Mouse (Mus musculus): ENCODE results near the gene Plekhg1.

Gene Plekhg1

DNA sequence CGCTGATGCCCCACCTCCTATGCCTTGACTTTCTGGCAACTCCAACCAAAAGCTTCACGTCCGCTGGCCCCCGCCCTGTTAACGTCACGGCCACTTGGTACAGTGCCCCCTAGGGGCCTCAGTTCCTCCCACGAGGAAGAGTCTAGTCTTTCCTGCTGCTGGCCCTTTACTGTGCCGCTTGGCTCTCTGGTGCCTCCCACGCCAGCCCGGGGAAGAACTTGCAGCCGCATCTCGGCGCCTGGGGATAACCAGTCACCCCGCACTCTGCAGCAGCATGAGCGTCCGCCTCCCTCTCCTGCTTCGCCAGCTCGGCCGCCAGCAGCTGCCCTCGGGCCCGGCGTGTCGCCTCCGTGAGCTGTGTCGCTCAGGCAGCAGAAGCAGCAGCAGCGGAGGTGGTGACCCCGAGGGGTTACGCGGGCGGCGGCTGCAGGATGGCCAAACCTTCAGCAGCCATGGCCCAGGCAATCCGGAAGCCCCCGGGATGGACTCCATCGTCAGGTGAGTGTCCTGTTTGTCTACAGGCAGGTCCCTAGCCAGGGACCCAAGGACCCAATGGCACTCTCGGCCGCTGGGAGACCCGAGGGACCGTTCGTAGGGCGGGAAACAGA, 232.9 kb downstream of the Plekhg1 start, which contains the start of gene Mthfd1l:
Gene Mthfd1l (plus strand): TSS at position 138 of the 608 bp plus-strand sequence.
- DNase-seq, result peak; percentile 90 to 92

- DNase-seq, result peak; percentile 87 to 88
Measured at GRCm38 (mm10) chr10:3973589-3974070, 233.5 kb downstream of the Plekhg1 start.

DNA sequence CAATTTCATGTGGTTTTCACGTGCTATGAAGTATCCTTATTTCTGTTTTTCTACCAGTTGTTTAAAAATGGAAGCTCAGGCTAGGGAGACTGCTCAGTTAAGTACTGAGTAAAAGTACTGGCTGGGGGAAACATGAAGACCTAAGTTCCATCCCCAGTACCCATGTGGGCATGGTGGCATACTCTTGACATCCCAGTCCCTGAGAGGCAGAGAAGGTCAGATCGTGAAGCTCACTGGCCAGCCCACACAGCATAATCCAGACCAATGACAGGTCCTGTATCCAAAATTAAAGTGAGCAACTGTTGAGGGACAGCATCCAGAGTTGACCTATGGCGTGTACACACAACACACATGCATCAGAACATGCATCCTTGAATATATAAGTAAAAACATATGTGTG, 234.2 kb downstream of the Plekhg1 start:
- no peak for DNase-seq

GRCm38 (mm10) chr10:3975898-3976622, 235.9 kb downstream of the Plekhg1 start:
- DNase-seq, result no peak

DNA sequence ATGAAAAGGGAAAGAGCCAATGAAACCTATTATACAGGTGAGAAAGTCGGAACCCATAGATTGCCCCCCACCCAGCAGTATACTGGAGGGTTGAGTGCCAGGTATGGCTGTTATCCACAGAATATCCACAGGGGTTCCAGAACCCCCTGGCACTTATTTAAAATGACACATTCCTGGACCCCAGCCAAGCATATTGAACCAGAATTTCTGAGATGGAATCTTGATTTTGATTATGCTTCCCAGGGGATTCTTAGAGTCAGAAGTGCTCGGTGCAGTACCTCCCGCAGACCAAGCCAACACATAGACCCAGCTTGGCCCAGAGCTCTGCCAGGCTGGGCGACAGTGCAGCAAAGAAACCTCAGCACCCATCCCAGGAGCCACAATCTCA, 236.5 kb downstream of the Plekhg1 start:
- DNase-seq, result no peak

- no peak for DNase-seq
Measured at GRCm38 (mm10) chr10:3978326-3978725, 238.2 kb downstream of the Plekhg1 start.

GRCm38 (mm10) chr10:3978792-3979488, 238.8 kb downstream of the Plekhg1 start:
- no peak for DNase-seq

DNA sequence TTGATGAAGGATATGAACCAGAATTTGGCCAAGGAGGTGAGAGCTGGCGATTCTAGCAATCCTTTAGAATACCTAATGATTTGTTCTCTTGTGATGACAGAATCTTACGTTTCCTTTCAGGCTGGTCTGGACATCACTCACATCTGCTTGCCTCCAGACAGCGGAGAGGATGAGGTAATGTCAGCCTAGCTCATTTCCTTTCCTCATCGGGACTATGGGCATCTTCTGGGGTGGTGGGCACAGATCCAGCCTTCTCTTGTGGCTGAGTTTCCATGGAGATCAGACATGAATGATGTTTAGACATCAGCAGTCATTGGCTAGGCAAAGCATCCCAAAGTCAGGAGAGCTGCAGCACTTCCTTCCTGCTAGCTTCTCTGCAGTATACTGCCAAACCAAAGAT, 240.1 kb downstream of the Plekhg1 start:
- DNase-seq, result no peak

GRCm38 (mm10) chr10:3990295-3990883, 250.2 kb downstream of the Plekhg1 start:
- no peak for DNase-seq

DNA sequence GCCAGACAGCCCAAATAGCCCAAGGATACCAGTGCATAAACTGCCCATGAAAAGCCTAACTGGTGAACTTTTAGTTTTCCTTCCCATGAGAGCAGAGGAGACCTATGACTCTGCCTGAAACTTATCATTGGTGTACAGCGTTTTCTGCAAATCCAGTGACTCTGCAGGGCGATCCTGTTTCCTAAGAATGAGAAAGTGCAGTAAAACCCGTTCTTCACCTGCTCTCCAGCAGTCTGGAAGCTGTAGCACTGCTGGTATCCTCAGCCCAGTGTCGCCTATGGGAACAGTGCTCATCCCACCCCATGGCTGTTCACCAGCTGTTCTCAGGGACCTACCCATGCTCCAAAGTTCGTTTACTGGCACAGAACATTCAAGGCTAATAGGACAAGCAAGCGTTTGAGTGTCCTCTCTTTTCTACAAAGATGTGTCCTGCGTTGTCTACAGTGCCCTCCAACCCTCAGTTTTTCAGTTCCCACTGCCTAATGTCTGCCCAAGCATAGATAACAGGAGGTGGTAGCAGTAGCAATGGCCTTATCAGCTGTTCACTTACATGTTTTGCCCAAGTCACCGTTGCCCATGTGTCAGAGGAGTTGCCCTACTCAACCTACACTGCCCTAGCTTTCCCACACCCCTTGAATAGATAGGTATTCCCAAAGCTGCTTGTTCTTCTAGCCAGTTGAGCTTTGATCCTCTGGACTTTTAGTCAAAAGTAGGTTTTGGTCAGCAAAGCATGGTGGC, 253.4 kb downstream of the Plekhg1 start:
- DNase-seq, result no peak

- peak; percentile 21 to 23 for DNase-seq
Measured at GRCm38 (mm10) chr10:3995277-3995676, 255.1 kb downstream of the Plekhg1 start.

DNA sequence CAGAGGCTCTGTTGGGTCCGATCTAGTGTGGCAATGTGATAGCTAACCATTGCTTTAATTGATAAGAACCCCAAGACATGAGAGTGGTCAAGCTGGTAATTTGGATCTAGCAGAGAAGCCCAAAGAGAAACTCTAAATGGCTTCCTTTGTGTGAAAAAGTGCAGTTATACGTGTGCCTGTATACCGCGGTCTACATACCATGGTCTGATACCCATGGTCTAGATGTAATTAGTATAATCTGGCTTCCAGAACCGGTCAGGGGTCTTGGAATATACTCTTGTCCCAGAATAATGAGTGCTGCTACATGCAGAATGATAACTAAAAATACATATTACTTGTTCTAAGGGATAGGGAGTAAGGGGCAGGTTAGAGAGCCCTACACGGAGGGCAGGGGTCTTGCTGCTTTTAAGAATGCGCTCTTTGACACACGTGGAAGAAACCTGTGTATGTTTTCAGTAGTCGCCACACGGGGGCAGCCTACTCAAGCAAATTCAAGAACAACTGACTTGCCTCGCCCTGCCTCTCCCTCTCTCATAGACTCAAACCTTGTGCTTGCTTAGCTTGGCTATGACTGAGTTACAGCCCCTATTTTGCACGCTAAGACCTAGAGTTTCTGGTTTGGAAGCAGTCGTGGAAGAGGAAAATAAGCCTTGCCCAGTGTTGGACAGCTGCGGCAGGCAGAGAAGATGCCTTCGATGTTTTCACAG, 256.2 kb downstream of the Plekhg1 start:
- DNase-seq, result peak; percentile 66 to 71

DNA sequence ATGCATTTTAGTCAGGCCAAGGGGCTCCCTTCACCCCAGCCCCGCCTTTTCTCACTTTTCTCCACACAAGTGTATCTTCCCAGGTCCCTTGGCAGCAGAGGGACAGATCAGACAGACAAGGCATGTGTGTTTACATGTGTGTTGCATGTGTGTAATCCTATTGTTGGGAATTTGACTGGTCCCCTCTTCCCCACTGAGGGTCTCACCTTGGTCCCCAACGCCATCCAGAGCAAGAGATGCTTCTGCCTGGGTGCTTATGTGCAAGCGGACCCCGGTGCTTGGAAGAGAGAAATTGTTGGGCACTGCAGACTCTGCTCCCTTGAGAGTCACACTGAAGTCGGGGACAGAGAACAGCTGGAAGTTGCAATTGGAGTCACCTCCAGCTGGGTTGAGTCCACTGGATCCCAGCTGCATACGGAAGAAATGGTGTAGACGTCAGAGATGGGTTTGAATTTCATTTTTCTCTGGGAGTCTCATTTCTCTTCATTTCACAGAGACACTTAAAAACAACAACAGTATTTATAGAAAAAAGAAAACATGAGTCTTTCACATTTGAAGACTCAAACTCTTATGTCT, 257.8 kb downstream of the Plekhg1 start:
- DNase-seq, result no peak

GRCm38 (mm10) chr10:4002711-4003110, 262.5 kb downstream of the Plekhg1 start:
- no peak for DNase-seq

DNA sequence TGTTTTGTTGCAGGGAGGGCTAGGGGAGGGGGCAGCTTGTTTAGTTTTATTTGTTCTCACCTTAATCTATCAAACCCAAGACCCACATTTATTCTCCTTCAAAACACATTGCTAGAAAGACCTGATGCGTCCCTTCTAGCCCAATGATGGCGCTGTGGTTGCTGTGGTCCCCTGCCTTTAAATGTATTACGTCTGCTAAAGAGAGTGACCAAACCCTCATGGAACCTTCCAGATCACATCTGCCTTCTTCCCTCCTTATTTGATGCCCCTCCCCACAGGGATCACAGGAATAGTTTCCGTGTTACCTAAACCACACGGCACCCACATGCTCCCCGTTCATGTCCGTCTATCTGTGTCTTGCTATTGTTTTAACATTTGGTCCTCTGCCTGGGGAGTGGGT, 265.0 kb downstream of the Plekhg1 start:
- DNase-seq, result no peak

- DNase-seq, result no peak
Measured at GRCm38 (mm10) chr10:4006296-4007015, 266.3 kb downstream of the Plekhg1 start.

All from B cell, adult 2 months (primary cell).